Mouse (Mus musculus): Measurements from ENCODE around the gene Grk4. TPM values are rescaled to one million over a fixed set of nuclear protein-coding genes. Genes with fewer than 3 reads are reported as not detected.

The Grk4 gene
- polyA plus RNA-seq (2014; fragmentation: Illumina TruSeq; extraction: RNeasy Lipid Tissue Mini Kit (QIAGEN cat#74804); ENCODE audit: insufficient read depth, low read depth, low replicate concordance), result 2.0 TPM

DNA sequence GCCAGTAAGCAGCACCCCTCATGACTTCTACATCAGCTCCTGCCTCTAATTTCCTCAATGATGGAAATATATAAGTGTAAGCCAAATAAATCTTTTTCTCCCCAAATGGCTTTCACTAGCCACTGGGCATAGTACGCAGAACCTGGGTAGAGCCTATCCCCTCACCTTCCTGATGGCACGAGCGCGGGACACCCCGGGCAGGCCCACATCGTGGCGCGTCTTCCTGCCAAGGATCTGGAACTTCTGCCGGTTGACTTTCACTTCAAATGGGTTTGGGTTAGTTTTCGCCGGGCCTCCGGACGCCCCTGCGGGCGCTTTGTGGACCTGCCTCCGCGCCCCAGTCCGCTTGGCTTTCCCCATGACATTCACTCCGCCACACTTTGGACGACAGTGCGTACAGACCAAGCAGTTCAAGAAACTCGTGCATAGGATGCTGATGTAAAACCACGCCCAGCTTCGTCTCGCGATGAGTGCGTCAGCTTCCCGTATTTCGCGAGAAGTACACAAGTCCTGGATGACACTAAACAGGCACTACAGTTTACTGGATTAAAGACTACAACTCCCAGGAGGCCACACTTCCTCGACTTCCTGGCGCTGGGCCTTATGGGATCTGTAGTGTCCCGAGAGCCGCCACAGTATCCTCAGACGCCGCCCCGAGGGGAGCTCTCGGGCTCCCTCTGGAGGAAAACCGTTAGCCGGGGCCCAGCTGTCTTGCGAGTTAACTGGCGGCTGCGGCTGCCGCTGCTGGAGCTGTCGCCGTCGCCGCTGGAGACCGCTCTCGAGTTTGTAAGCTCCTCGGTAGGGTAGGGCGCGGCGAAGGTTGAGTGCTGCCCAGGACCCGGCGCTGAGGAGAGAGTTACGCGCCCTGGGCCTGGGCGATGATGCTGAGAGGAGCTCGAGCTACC, at the start of gene Grk4, which contains the start of gene Nop14:
Gene Grk4, plus strand, starts transcription at position 694 of the 905 bp plus-strand sequence.
Gene Nop14, minus strand, starts transcription at position 463 of the 905 bp plus-strand sequence.

DNA sequence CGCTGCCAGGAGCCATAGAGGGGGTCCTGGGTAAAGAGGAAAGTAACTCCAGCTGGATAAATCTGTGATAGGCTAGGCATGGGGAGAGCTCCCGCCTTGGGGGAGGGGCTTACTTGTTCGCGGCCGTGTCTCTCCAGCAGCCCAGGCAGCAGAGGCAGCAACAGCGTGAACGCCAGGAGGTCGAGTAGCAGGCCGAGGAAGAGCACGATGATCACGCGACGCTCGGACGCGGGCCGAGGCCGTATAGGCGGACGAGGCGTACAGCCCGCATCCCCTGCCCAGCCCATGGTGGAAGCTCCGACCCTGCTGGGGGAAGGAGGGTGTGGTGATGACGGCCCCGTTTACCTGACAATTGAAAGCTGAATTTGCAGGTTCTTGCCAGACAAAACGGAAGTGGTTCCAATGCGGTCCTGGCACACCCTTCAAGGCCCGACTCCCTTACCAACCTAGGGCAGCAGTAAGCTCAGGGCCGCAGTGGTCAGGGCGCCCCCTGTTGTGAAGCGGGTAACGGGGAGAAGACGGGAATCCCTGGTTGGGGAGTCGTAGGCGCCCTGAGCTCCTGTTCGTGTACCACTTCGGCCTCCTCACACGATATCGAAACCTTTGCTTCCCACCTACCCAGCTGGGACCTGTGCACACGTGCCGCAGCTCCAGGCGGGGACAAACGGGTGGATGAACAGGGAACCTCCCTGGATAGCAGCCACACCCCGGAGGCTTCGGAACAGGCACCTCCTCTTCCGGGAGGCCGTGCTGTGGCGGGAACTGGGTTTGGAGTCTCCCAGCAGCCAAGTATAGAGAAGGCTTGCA, 23.5 kb upstream of the Grk4 start, which contains the start of gene Mfsd10:
Gene Mfsd10, minus strand, starts transcription at position 732 of the 807 bp plus-strand sequence.

DNA sequence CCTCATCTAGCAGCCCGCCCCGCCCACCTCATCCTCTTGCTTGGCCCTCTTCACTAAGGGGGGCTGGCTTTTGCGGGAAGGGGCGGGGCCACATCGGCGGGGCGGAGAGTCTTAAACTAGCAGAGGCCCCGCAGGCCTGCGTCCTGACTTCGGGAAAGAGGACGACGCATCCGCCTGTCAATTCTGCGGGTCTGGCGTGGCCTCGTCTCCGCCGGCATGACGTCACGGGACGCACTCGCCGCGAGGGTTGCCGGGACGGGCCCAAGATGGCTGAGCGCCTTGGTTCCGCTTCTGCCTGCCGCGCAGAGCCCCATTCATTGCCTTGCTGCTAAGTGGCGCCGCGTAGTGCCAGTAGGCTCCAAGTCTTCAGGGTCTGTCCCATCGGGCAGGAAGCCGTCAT, 101.3 kb downstream of the Grk4 start, which contains the start of gene Htt:
Gene Htt, plus strand, starts transcription at position 232 of the 400 bp plus-strand sequence.

Other genes starting within 250 kb of the Grk4 start
- 12.1 TPM for gene Tnip2, start 146.4 kb upstream of the Grk4 start, polyA plus RNA-seq (2014; fragmentation: Illumina TruSeq; extraction: RNeasy Lipid Tissue Mini Kit (QIAGEN cat#74804); ENCODE audit: insufficient read depth, low read depth, low replicate concordance)
- gene Sh3bp2, start 134.5 kb upstream of the Grk4 start, polyA plus RNA-seq (2014; fragmentation: Illumina TruSeq; extraction: RNeasy Lipid Tissue Mini Kit (QIAGEN cat#74804); ENCODE audit: insufficient read depth, low read depth, low replicate concordance), result 9.3 TPM
- 116 TPM for gene Add1, start 86.7 kb upstream of the Grk4 start, polyA plus RNA-seq (2014; fragmentation: Illumina TruSeq; extraction: RNeasy Lipid Tissue Mini Kit (QIAGEN cat#74804); ENCODE audit: insufficient read depth, low read depth, low replicate concordance)
- 22.6 TPM for gene Mfsd10, start 23.2 kb upstream of the Grk4 start, polyA plus RNA-seq (2014; fragmentation: Illumina TruSeq; extraction: RNeasy Lipid Tissue Mini Kit (QIAGEN cat#74804); ENCODE audit: insufficient read depth, low read depth, low replicate concordance)
- 11.7 TPM for gene Nop14, start 231 bp upstream of the Grk4 start, polyA plus RNA-seq (2014; fragmentation: Illumina TruSeq; extraction: RNeasy Lipid Tissue Mini Kit (QIAGEN cat#74804); ENCODE audit: insufficient read depth, low read depth, low replicate concordance)
- gene Htt, start 101.4 kb downstream of the Grk4 start, polyA plus RNA-seq (2014; fragmentation: Illumina TruSeq; extraction: RNeasy Lipid Tissue Mini Kit (QIAGEN cat#74804); ENCODE audit: insufficient read depth, low read depth, low replicate concordance), result 3.3 TPM
- 1.3 TPM for gene Msantd1, start 247.6 kb downstream of the Grk4 start, polyA plus RNA-seq (2014; fragmentation: Illumina TruSeq; extraction: RNeasy Lipid Tissue Mini Kit (QIAGEN cat#74804); ENCODE audit: insufficient read depth, low read depth, low replicate concordance)

Data from lung, adult 10 weeks (tissue).